Mouse (Mus musculus) small intestine, adult 2 months (tissue): ENCODE measurements at regions not wholly inside any gene's neighbourhood (a gene's known extent, or its start where the extent isn't known, plus 50 kb on each side); places are given as distances from the start of the nearest gene placed in this dataset.
A peak's percentile ranks its signal among the peaks of the same experiment; 100 is the strongest.

ENCODE experiments used
- H3K27ac ChIP-seq: fragments of 200-500 bp; 2 replicates; pipeline ENCODE4 v1.5.1; 2012; ENCODE audit warnings: low read depth, low read length, control low read depth, inconsistent platforms; ENCODE audit not compliant: insufficient read depth
- H3K27me3 ChIP-seq: fragments of 200-500 bp; 2 replicates; pipeline ENCODE4 v1.6.1; 2012; ENCODE audit warnings: mild to moderate bottlenecking, moderate library complexity, low read length, inconsistent platforms; ENCODE audit not compliant: control insufficient read depth, insufficient read depth
- H3K36me3 ChIP-seq: fragments of 200-500 bp; 2 replicates; pipeline ENCODE4 v1.6.1; 2012; ENCODE audit warnings: mild to moderate bottlenecking, low read length, control low read depth, inconsistent platforms; ENCODE audit not compliant: control insufficient read depth, insufficient read depth
- H3K4me1 ChIP-seq: fragments of 200-500 bp; 2 replicates; pipeline ENCODE4 v1.6.1; 2012; ENCODE audit warnings: low read length, inconsistent platforms, mixed read lengths; ENCODE audit not compliant: control insufficient read depth, insufficient read depth, insufficient read length
- H3K4me3 ChIP-seq: fragments of 200-500 bp; 2 replicates; pipeline ENCODE4 v1.5.1; 2012; ENCODE audit warnings: low read depth, mild to moderate bottlenecking, control low read depth, inconsistent platforms, low read length, moderate library complexity
- CTCF ChIP-seq: fragments of 200-500 bp; IDR thresholded peaks from 2 replicates; pipeline ENCODE4 v1.5.1; 2012; ENCODE audit warnings: low read depth, mild to moderate bottlenecking, control low read depth, inconsistent platforms, low read length, moderate library complexity, mixed read lengths; ENCODE audit not compliant: insufficient replicate concordance, insufficient read length; ENCODE audit errors: extremely low read depth
- POLR2A ChIP-seq: fragments of 200-500 bp; IDR thresholded peaks from 2 replicates; pipeline ENCODE4 v1.6.1; 2012; ENCODE audit warnings: low read depth, mild to moderate bottlenecking, control low read depth, inconsistent platforms, low read length, moderate library complexity
- WGBS: fragments of 180-500 bp; shearing (Covaris S2); methylation state at CpG from one replicate; pipeline ENCODE4 v1.1.7; 2018; 5-methylcytosine and 5-hydroxymethylcytosine counted together

- 46% methylated on average over 14 of the region's 14 CpGs for WGBS
- Histone ChIP-seq H3K27ac (peak overlapping the region; percentile 49), H3K4me3 (no peak overlapping the region), H3K4me1 (peaks cover 3% of the 10 kb centered on the region; the same call in 1 of the 2 replicates), H3K27me3 (no peaks in the 10 kb centered on the region), H3K36me3 (no peaks in the 10 kb centered on the region)
- TF ChIP-seq POLR2A, result no peak
- TF ChIP-seq CTCF, result no peak
Observed at GRCm38 (mm10) chr6:31288421-31289233, 109.9 kb upstream of the Mkln1 start.

- no peaks in the 10 kb centered on the region for H3K27me3 ChIP-seq
- H3K27ac ChIP-seq, result peak overlapping the region; percentile 49; the same call in 1 of the 2 replicates
- 87% methylated on average over 4 of the region's 4 CpGs for WGBS
- no peaks in the 10 kb centered on the region for H3K36me3 ChIP-seq
- TF ChIP-seq POLR2A (no peak), CTCF (no peak)
- H3K4me1 ChIP-seq, result peaks cover 3% of the 10 kb centered on the region; the same call in 1 of the 2 replicates
- H3K4me3 ChIP-seq, result no peak overlapping the region
Observed at GRCm38 (mm10) chr6:31289234-31289486, 109.4 kb upstream of the Mkln1 start.

GRCm38 (mm10) chr6:31292081-31292480, 106.5 kb upstream of the Mkln1 start:
- TF ChIP-seq CTCF, result no peak
- TF ChIP-seq POLR2A, result no peak
- no peak overlapping the region for H3K4me3 ChIP-seq
- WGBS, result 87% methylated on average over 7 of the region's 7 CpGs
- no peaks in the 10 kb centered on the region for H3K36me3 ChIP-seq
- no peaks in the 10 kb centered on the region for H3K27me3 ChIP-seq
- no peak overlapping the region for H3K27ac ChIP-seq
- peaks cover 3% of the 10 kb centered on the region; the same call in 1 of the 2 replicates for H3K4me1 ChIP-seq

GRCm38 (mm10) chr6:31293008-31293407, 105.5 kb upstream of the Mkln1 start:
- H3K36me3 ChIP-seq, result no peaks in the 10 kb centered on the region
- no peak overlapping the region for H3K4me3 ChIP-seq
- H3K27ac ChIP-seq, result no peak overlapping the region
- TF ChIP-seq CTCF (no peak), POLR2A (no peak)
- WGBS, result 45% methylated on average over 7 of the region's 7 CpGs
- no peaks in the 10 kb centered on the region for H3K27me3 ChIP-seq
- H3K4me1 ChIP-seq, result peaks cover 3% of the 10 kb centered on the region; the same call in 1 of the 2 replicates

GRCm38 (mm10) chr6:31299395-31299794, 99.1 kb upstream of the Mkln1 start:
- no peaks in the 10 kb centered on the region for H3K36me3 ChIP-seq
- no peak overlapping the region for H3K27ac ChIP-seq
- H3K4me3 ChIP-seq, result no peak overlapping the region
- TF ChIP-seq POLR2A (no peak), CTCF (no peak)
- H3K4me1 ChIP-seq, result no peaks in the 10 kb centered on the region
- 77% methylated on average over 7 of the region's 7 CpGs for whole genome bisulfite sequencing
- no peaks in the 10 kb centered on the region for H3K27me3 ChIP-seq

- H3K27me3 ChIP-seq, result no peaks in the 10 kb centered on the region
- WGBS, result 60% methylated on average over 5 of the region's 5 CpGs
- no peak overlapping the region for H3K4me3 ChIP-seq
- H3K27ac ChIP-seq, result no peak overlapping the region
- H3K4me1 ChIP-seq, result no peaks in the 10 kb centered on the region
- TF ChIP-seq POLR2A (no peak), CTCF (no peak)
- H3K36me3 ChIP-seq, result no peaks in the 10 kb centered on the region
Observed at GRCm38 (mm10) chr6:31305736-31306135, 92.8 kb upstream of the Mkln1 start.

GRCm38 (mm10) chr6:31307047-31307633, 91.4 kb upstream of the Mkln1 start:
- TF ChIP-seq POLR2A (no peak), CTCF (no peak)
- Histone ChIP-seq H3K4me1 (no peaks in the 10 kb centered on the region), H3K36me3 (no peaks in the 10 kb centered on the region), H3K4me3 (no peak overlapping the region), H3K27me3 (no peaks in the 10 kb centered on the region), H3K27ac (no peak overlapping the region)
- WGBS, result 53% methylated on average over 5 of the region's 5 CpGs
